ENCODE assay signal across 8 mouse cellular contexts in the genomic region with DNA sequence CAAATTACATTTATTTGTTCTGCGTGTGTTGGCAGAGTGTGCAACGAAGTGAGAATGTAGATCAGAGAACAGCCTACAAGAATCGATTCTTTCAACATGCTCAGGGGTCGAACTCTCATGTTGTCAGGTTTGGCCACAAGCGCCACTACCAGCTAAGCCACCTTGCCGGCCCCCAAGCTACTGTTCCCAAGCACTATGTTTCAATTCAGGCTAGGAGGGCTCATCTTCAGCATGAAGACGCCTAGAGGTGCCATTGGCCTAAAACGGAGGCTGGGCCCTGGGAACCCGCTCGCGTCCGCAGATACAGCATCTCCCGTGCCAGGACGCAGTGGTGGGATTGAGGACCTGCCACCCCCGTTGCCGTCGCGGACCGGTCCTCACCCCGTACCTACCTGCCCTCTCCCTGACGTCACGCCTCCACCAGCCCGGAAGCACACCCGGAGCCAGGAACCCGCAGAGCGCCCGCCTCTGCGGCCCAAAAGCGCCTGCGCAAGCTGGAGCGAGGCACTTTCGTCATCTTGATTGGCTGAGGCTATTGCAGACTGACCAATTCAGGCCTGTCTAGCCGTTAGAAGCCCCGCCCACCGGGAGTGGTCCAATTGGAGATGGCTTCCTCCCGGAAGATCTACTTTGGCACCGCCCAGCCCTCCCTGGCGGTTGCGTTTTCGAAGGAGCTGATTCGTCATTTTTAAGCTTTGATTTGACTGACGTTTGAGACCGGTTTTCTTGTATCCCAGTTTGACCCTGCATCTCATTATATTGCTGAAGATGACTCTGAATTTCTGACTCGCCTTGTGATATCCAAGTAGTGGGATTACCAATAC. TPM values are rescaled to one million over a fixed set of nuclear protein-coding genes. Genes with fewer than 3 reads are reported as not detected.
A peak's percentile ranks its signal among the peaks of the same experiment; 100 is the strongest.
DNase-seq lines count a peak whose midpoint lies in the region; ATAC-seq lines count a peak whose summit lies in the region.

Gene Ccdc130 (minus strand): TSS at position 431 of the 824 bp plus-strand sequence.

- H3K9me3 ChIP-seq in hindbrain, embryonic 16.5 days (ENCODE audit: control insufficient read depth, low read length): no peaks in the 10 kb centered on the region

- peak; percentile 99 for ATAC-seq in hindbrain, embryonic 16.5 days

- peak within 1 kb of the TSS; percentile 77 for H3K9ac ChIP-seq in hindbrain, embryonic 16.5 days (ENCODE audit: low read depth, low read length)

- peak within 1 kb of the TSS; percentile 93 for H3K4me2 ChIP-seq in hindbrain, embryonic 16.5 days (ENCODE audit: low read length)

- peaks cover 7% of the 10 kb centered on the region for H3K36me3 ChIP-seq in hindbrain, embryonic 16.5 days (ENCODE audit: control insufficient read depth, insufficient read depth, low read length)
- peaks cover 23% of the 10 kb centered on the region for H3K36me3 ChIP-seq in macrophage (ENCODE audit: inconsistent target)

- peak within 1 kb of the TSS; percentile 66 for H3K27ac ChIP-seq in hindbrain, embryonic 16.5 days (ENCODE audit: low read depth, low read length)
- peak within 1 kb of the TSS; percentile 62 for H3K27ac ChIP-seq in macrophage

- H3K79me2 ChIP-seq in macrophage (ENCODE audit: inconsistent target): peaks cover 16% of the 10 kb centered on the region

- H3K4me1 ChIP-seq in hindbrain, embryonic 16.5 days (ENCODE audit: control insufficient read depth, insufficient read depth, low read depth, low read length): peaks cover 7% of the 10 kb centered on the region

- no peaks in the 10 kb centered on the region for H3K27me3 ChIP-seq in hindbrain, embryonic 16.5 days (replicated peaks; ENCODE audit: control insufficient read depth, insufficient read depth, low read length)

- peak within 1 kb of the TSS; percentile 54 for H3K4me3 ChIP-seq in hindbrain, embryonic 16.5 days (ENCODE audit: low read length)
- H3K4me3 ChIP-seq in macrophage (ENCODE audit: inconsistent target): peak within 1 kb of the TSS; percentile 97

- WGBS in hindbrain, embryonic 16.5 days: under 1% methylated on average over 44 of the region's 44 CpGs
- 1% methylated on average over 44 of the region's 44 CpGs for WGBS in macrophage (ENCODE audit: missing documents)

- peak; percentile 100 for DNase-seq in WW6 (ENCODE audit: low read depth, low spot score)
- peak; percentile 98 to 100 for DNase-seq in cerebellum, postnatal 4 days (ENCODE audit: low spot score in 2 of 2)
- peak; percentile 100 for DNase-seq in gastrocnemius, adult 18-20 months (ENCODE audit: low spot score)
- peak; percentile 100 for DNase-seq in left cerebral cortex, adult 18-20 months (ENCODE audit: low spot score in 2 of 2)
- DNase-seq in right cerebral cortex, adult 18-20 months: peak; percentile 100
- peak; percentile 99 for DNase-seq in urinary bladder, postnatal 10 days (ENCODE audit: low spot score)

RNA-seq across cellular contexts. Expression of gene Ccdc130, which starts in this region (rescaled TPM):
- total RNA-seq in gastrocnemius, adult 18-20 months (2021): 1 to 10 TPM; 7.3 to 9.4 TPM
- 23.0 and 25.0 TPM in 2 replicates for polyA plus RNA-seq in hindbrain, embryonic 16.5 days (2015; fragmentation: Nextera tagmentation; extraction: Ambion mirVana)
- 10 to 100 TPM; 21.0 to 23.5 TPM for total RNA-seq in left cerebral cortex, adult 18-20 months (2021)
- total RNA-seq in macrophage (2018; cell fraction: chromatin; rRNA removed): 10 to 100 TPM; 17.0 to 66.1 (median 33.9) TPM
- 10 to 100 TPM in 23 of 26 experiments, 1 to 10 TPM in 3; 7.2 to 22.3 (median 13.5) TPM for total RNA-seq in macrophage (2018; cell fraction: cytosol; rRNA removed)
- 10 to 100 TPM; 12.1 to 68.5 (median 27.4) TPM for total RNA-seq in macrophage (2018; cell fraction: nucleus; rRNA removed)
- polyA plus RNA-seq in macrophage (2018): 15.6 to 41.2 TPM (median 24.1 TPM) in 3 replicates

Comparison
In these comparisons a context has a peak if more than half of its experiments do, and no peak if none do; other contexts are left out.
1. Peak in every context shown above with its lines: DNase-seq, ATAC-seq, H3K4me3 ChIP-seq and H3K27ac ChIP-seq.